ENCODE assay signal across 16 mouse cellular contexts in genomic region chr9:45788405-45788804, GRCm38 (mm10). TPM values are rescaled to one million over a fixed set of nuclear protein-coding genes. Genes with fewer than 3 reads are reported as not detected.
DNase-seq lines count a peak whose midpoint lies in the region; ATAC-seq and TF ChIP-seq lines count a peak whose summit lies in the region.
"Had no signal": no experiment of that assay in that cellular context is flagged by ENCODE, and none has a peak within 500 bp of the region (broad histone marks: within the 10 kb centered on the region; RNA-seq: fewer than 3 reads in every experiment).

No protein-coding gene starts in this region.

- H3K9me3 ChIP-seq in forebrain, embryonic 10.5 days = no peaks in the 10 kb centered on the region
- no peaks in the 10 kb centered on the region for H3K9me3 ChIP-seq in forebrain, embryonic 16.5 days (ENCODE audit: control insufficient read depth, low read length)
- no peaks in the 10 kb centered on the region for H3K9me3 ChIP-seq in lung, postnatal 0 days (ENCODE audit: low read length)
- H3K9me3 ChIP-seq in hindbrain, postnatal 0 days (ENCODE audit: low read length) = no peaks in the 10 kb centered on the region
- H3K9me3 ChIP-seq: hindbrain, embryonic 15.5 days; midbrain, embryonic 15.5 days had no signal

- TF ChIP-seq EP300 in lung, postnatal 0 days (IDR thresholded peaks at IDR 0.05) = no peak

- H3K36me3 ChIP-seq in forebrain, embryonic 10.5 days (replicated peaks) = peaks cover 82% of the 10 kb centered on the region
- H3K36me3 ChIP-seq in forebrain, embryonic 16.5 days (ENCODE audit: control insufficient read depth, insufficient read depth) = 0 out of 2 replicates have a peak, but pooled peaks cover 3% of the 10 kb centered on the region
- H3K36me3 ChIP-seq in lung, postnatal 0 days (ENCODE audit: insufficient read depth, low read length) = no peaks in the 10 kb centered on the region
- no peaks in the 10 kb centered on the region for H3K36me3 ChIP-seq in hindbrain, postnatal 0 days (ENCODE audit: insufficient read depth, low read length)
- H3K36me3 ChIP-seq: hindbrain, embryonic 15.5 days; midbrain, embryonic 15.5 days had no signal

- H3K27ac ChIP-seq in forebrain, embryonic 10.5 days = 0 out of 2 replicates have a peak overlapping the region, but pooled peaks have one; percentile 31
- H3K27ac ChIP-seq in forebrain, embryonic 16.5 days (ENCODE audit: low read length) = no peak overlapping the region
- no peak overlapping the region for H3K27ac ChIP-seq in lung, postnatal 0 days (ENCODE audit: low read length)
- no peak overlapping the region for H3K27ac ChIP-seq in hindbrain, postnatal 0 days
- H3K27ac ChIP-seq: hindbrain, embryonic 15.5 days; kidney, postnatal 0 days; midbrain, embryonic 15.5 days had no signal

- H3K27me3 ChIP-seq in forebrain, embryonic 10.5 days (ENCODE audit: poor library complexity, severe bottlenecking) = no peaks in the 10 kb centered on the region
- H3K27me3 ChIP-seq in forebrain, embryonic 16.5 days (replicated peaks; ENCODE audit: control insufficient read depth, insufficient read depth, low read length) = no peaks in the 10 kb centered on the region
- H3K27me3 ChIP-seq in lung, postnatal 0 days (replicated peaks; ENCODE audit: insufficient read depth, low read length) = no peaks in the 10 kb centered on the region
- H3K27me3 ChIP-seq in hindbrain, postnatal 0 days (ENCODE audit: insufficient read depth, low read length) = no peaks in the 10 kb centered on the region
- H3K27me3 ChIP-seq: hindbrain, embryonic 15.5 days; midbrain, embryonic 15.5 days had no signal

- no peak for TF ChIP-seq CTCF in lung, postnatal 0 days (IDR thresholded peaks at IDR 0.05)
- TF ChIP-seq CTCF in hindbrain, postnatal 0 days (IDR thresholded peaks at IDR 0.05; ENCODE audit: low read depth) = no peak

- DNase-seq in forebrain, embryonic 10.5 days (ENCODE audit: extremely low spot score, low spot score) = no peak
- DNase-seq in lung, postnatal 0 days (ENCODE audit: low spot score) = no peak
- no peak for DNase-seq in lung, postnatal 36 days
- peak; percentile 29 for DNase-seq in liver
- DNase-seq in testis, postnatal 14 days (ENCODE audit: low spot score) = no peak
- DNase-seq in hindbrain, postnatal 0 days (ENCODE audit: low spot score) = no peak
- DNase-seq: adrenal gland, adult 2 months; cerebellum, adult 9-10 months; left cerebral cortex, postnatal 4 days; lung, postnatal 14 days; thymus, postnatal 36 days had no signal

- no peak overlapping the region for H3K9ac ChIP-seq in forebrain, embryonic 16.5 days (replicated peaks; ENCODE audit: low read depth, low read length)
- H3K9ac ChIP-seq in lung, postnatal 0 days (replicated peaks; ENCODE audit: low read depth) = no peak overlapping the region
- no peak overlapping the region for H3K9ac ChIP-seq in hindbrain, postnatal 0 days (replicated peaks; ENCODE audit: low read length)
- H3K9ac ChIP-seq: hindbrain, embryonic 15.5 days; midbrain, embryonic 15.5 days had no signal

- WGBS in forebrain, embryonic 10.5 days = 59% methylated on average over 5 of the region's 5 CpGs
- 61% methylated on average over 5 of the region's 5 CpGs for WGBS in forebrain, embryonic 16.5 days
- WGBS in lung, postnatal 0 days = 50% methylated on average over 5 of the region's 5 CpGs
- WGBS in hindbrain, postnatal 0 days = 61% methylated on average over 5 of the region's 5 CpGs

- H3K4me1 ChIP-seq in forebrain, embryonic 10.5 days = peaks cover 22% of the 10 kb centered on the region
- H3K4me1 ChIP-seq in forebrain, embryonic 16.5 days (replicated peaks; ENCODE audit: control insufficient read depth, insufficient read depth, low read length) = peaks cover 8% of the 10 kb centered on the region
- no peaks in the 10 kb centered on the region for H3K4me1 ChIP-seq in lung, postnatal 0 days (ENCODE audit: insufficient read depth, low read depth, low read length)
- 0 out of 2 replicates have a peak, but pooled peaks cover 3% of the 10 kb centered on the region for H3K4me1 ChIP-seq in hindbrain, postnatal 0 days (ENCODE audit: insufficient read depth, low read length)

- H3K4me3 ChIP-seq in forebrain, embryonic 10.5 days = no peak overlapping the region
- H3K4me3 ChIP-seq in forebrain, embryonic 16.5 days (replicated peaks; ENCODE audit: low read length) = no peak overlapping the region
- no peak overlapping the region for H3K4me3 ChIP-seq in lung, postnatal 0 days (ENCODE audit: low read depth, low read length)
- H3K4me3 ChIP-seq in hindbrain, postnatal 0 days (ENCODE audit: low read length) = no peak overlapping the region
- H3K4me3 ChIP-seq: hindbrain, embryonic 15.5 days; midbrain, embryonic 15.5 days had no signal

- no peak overlapping the region for H3K4me2 ChIP-seq in forebrain, embryonic 16.5 days (ENCODE audit: low read length)
- H3K4me2 ChIP-seq in lung, postnatal 0 days (replicated peaks; ENCODE audit: low read depth, low read length) = no peak overlapping the region
- no peak overlapping the region for H3K4me2 ChIP-seq in hindbrain, postnatal 0 days (ENCODE audit: low read depth, low read length)
- H3K4me2 ChIP-seq: hindbrain, embryonic 15.5 days; midbrain, embryonic 15.5 days had no signal

- no peak for ATAC-seq in forebrain, embryonic 16.5 days
- ATAC-seq in lung, postnatal 0 days = peak; percentile 25; the same call in 1 of the 2 replicates
- ATAC-seq in megakaryocyte-erythroid progenitor cell, adult 5-6 weeks (replicated peaks; ENCODE audit: low FRiP score, low TSS enrichment, poor library complexity, severe bottlenecking) = peak; percentile 78
- no peak for ATAC-seq in hindbrain, postnatal 0 days
- ATAC-seq: midbrain, embryonic 15.5 days had no signal

RNA-seq across cellular contexts. Expression of gene Cep164, which starts 40.1 kb away (rescaled TPM):
- polyA plus RNA-seq in forebrain, embryonic 10.5 days (2016; fragmentation: Nextera tagmentation; extraction: Ambion mirVana) = 19.3 and 20.4 TPM in 2 replicates
- polyA plus RNA-seq in forebrain, embryonic 16.5 days (2015; fragmentation: Nextera tagmentation; extraction: Ambion mirVana) = 11.6 and 17.9 TPM in 2 replicates
- polyA plus RNA-seq in lung, postnatal 0 days (2015; fragmentation: Nextera tagmentation; extraction: Ambion mirVana) = 16.5 and 19.4 TPM in 2 replicates
- total RNA-seq in megakaryocyte-erythroid progenitor cell, adult 5-6 weeks (2014; fragmentation: Nextera tagmentation) = 15.8 and 30.3 TPM in 2 replicates
- total RNA-seq in megakaryocyte-erythroid progenitor cell, adult 5-6 weeks (2017) = 10.6 and 11.1 TPM in 2 replicates
- 13.7 and 24.6 TPM in 2 replicates for total RNA-seq in hindbrain, postnatal 0 days (2014; rRNA removed)
- polyA plus RNA-seq in hindbrain, postnatal 0 days (2015; fragmentation: Nextera tagmentation; extraction: Ambion mirVana) = 14.2 and 14.3 TPM in 2 replicates

RNA-seq across cellular contexts. Expression of gene Bace1, which starts 50.0 kb away (rescaled TPM):
- polyA plus RNA-seq in forebrain, embryonic 10.5 days (2016; fragmentation: Nextera tagmentation; extraction: Ambion mirVana) = 18.5 and 20.7 TPM in 2 replicates
- polyA plus RNA-seq in forebrain, embryonic 16.5 days (2015; fragmentation: Nextera tagmentation; extraction: Ambion mirVana) = 46.9 and 51.7 TPM in 2 replicates
- polyA plus RNA-seq in lung, postnatal 0 days (2015; fragmentation: Nextera tagmentation; extraction: Ambion mirVana) = 16.6 and 18.3 TPM in 2 replicates
- total RNA-seq in megakaryocyte-erythroid progenitor cell, adult 5-6 weeks (2014; fragmentation: Nextera tagmentation) = 1.7 and 5.8 TPM in 2 replicates
- 0.52 and 0.99 TPM in 2 replicates for total RNA-seq in megakaryocyte-erythroid progenitor cell, adult 5-6 weeks (2017)
- total RNA-seq in hindbrain, postnatal 0 days (2014; rRNA removed) = 77.0 and 92.0 TPM in 2 replicates
- polyA plus RNA-seq in hindbrain, postnatal 0 days (2015; fragmentation: Nextera tagmentation; extraction: Ambion mirVana) = 39.3 TPM in 2 replicates

Comparison
In these comparisons a context has a peak if more than half of its experiments do, and no peak if none do; other contexts are left out.
1. ATAC-seq: peak in lung, postnatal 0 days (single experiment) and megakaryocyte-erythroid progenitor cell, adult 5-6 weeks (single experiment); none in forebrain, embryonic 16.5 days (single experiment) and hindbrain, postnatal 0 days (single experiment).